Mouse (Mus musculus) cerebellum, adult 2 months (tissue): ENCODE measurements around the gene Fgfr2.

Source experiments
- CTCF ChIP-seq: fragments of 200-500 bp; IDR thresholded peaks from 2 replicates; pipeline ENCODE4 v1.5.1; 2011; ENCODE audit warnings: low read depth, mild to moderate bottlenecking, control low read depth, low read length, moderate library complexity, borderline replicate concordance; ENCODE audit not compliant: insufficient read depth
- POLR2A ChIP-seq: fragments of 200-500 bp; IDR thresholded peaks from 2 replicates; pipeline ENCODE4 v1.6.1; 2011; ENCODE audit warnings: low read length, control low read depth, borderline replicate concordance; ENCODE audit not compliant: insufficient read depth

- TF ChIP-seq POLR2A (no peak), CTCF (no peak)
These were observed 2153.6 kb downstream of the Fgfr2 start for GRCm38 (mm10) chr7:130969507-130969906.
